Mouse (Mus musculus) CD4-positive naive resting alpha-beta T cell, adult 76 days (primary cell): ENCODE results near the gene Pnpla8. TPM values are rescaled to one million over a fixed set of nuclear protein-coding genes. Genes with fewer than 3 reads are reported as not detected.

Experiments used
- total RNA-seq: library from RNA; stranded (reverse); gene quantifications from one replicate; pipeline ENCODE4 v1.2.4, GENCODE M21; 2023

The Pnpla8 gene
- total RNA-seq, result 86.9 TPM

DNA sequence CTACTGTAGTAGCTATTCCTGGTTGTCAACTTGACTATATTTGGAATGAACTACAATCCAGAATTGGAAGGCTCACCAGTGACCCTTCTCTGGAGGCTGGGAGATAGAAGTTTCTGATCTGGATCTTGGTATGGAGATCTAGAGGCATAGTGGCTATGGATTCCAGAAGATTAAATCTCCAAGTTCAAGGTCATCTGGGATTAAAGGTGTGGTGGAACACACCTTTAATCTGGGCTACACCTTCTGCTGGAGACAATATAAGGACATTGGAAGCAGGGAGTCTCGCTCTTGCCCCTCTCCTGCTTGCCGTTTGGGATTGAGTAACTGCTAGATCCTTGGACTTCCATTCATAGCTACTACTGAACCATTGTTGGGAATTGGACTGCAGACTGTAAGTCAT, at the start of gene Pnpla8:
Pnpla8 (plus strand) TSS at position 301 of the 400 bp plus-strand sequence.

GRCm38 (mm10) chr12:44209824-44210752, 11.1 kb upstream of the Pnpla8 start, which contains the start of gene Dnajb9:
Dnajb9 (minus strand) TSS chr12:44210326.

GRCm38 (mm10) chr12:44328381-44329315, 107.5 kb downstream of the Pnpla8 start, which contains the start of gene Nrcam:
Nrcam (plus strand) TSS chr12:44328885.

Other genes with a start within 250 kb of the Pnpla8 start
- 173 TPM for gene Dnajb9, start 11.0 kb upstream of the Pnpla8 start, total RNA-seq
- not detected for gene Nrcam, start 107.5 kb downstream of the Pnpla8 start, total RNA-seq